Mouse (Mus musculus) MEL (cell line): Measurements from ENCODE around the gene Gadd45gip1. TPM values are rescaled to one million over a fixed set of nuclear protein-coding genes. Genes with fewer than 3 reads are reported as not detected.

ENCODE experiments used
- CHD2 ChIP-seq: IDR thresholded peaks from 2 replicates; pipeline ENCODE4 v1.6.1; 2011; ENCODE audit warnings: low read length, improper control_type of control experiment
- CTCF ChIP-seq, 3 experiments: IDR thresholded peaks in 2 of 3; conservative IDR thresholded peaks in 1 of 3; 2 replicates each; pipeline ENCODE4 v1.5.1; 2011 to 2012; ENCODE audit warnings: low read length in 3 of 3, low read depth in 2 of 3, mild to moderate bottlenecking in 2 of 3, improper control_type of control experiment in 1 of 3, inconsistent platforms in 1 of 3, mixed read lengths in 1 of 3, moderate library complexity in 1 of 3; ENCODE audit not compliant: control insufficient read depth in 1 of 3, insufficient read depth in 1 of 3, poor library complexity in 1 of 3, severe bottlenecking in 1 of 3
- ETS1 ChIP-seq: IDR thresholded peaks from 2 replicates; pipeline ENCODE4 v1.6.1; 2012; ENCODE audit warnings: low read depth, mild to moderate bottlenecking, inconsistent platforms, low read length, improper control_type of control experiment, moderate library complexity
- GATA1 ChIP-seq: IDR thresholded peaks from 2 replicates; pipeline ENCODE4 v1.6.1; 2011; ENCODE audit warnings: low read depth, low read length, improper control_type of control experiment
- KAT2A ChIP-seq: conservative IDR thresholded peaks from 2 replicates; pipeline ENCODE4 v1.6.1; 2012; ENCODE audit warnings: low read depth, low read length, improper control_type of control experiment, inconsistent platforms
- MAFK ChIP-seq: IDR thresholded peaks from 2 replicates; pipeline ENCODE4 v1.6.1; 2011; ENCODE audit warnings: low read depth, mild to moderate bottlenecking, low read length, improper control_type of control experiment, borderline replicate concordance
- MAX ChIP-seq: IDR thresholded peaks from 2 replicates; pipeline ENCODE4 v1.6.1; 2011; ENCODE audit warnings: low read length, improper control_type of control experiment
- MAZ ChIP-seq: IDR thresholded peaks from 2 replicates; pipeline ENCODE4 v1.6.1; 2012; ENCODE audit warnings: low read depth, mild to moderate bottlenecking, inconsistent platforms, low read length, improper control_type of control experiment
- MEF2A ChIP-seq: IDR thresholded peaks from 2 replicates; pipeline ENCODE4 v1.6.1; 2014; ENCODE audit warnings: low read depth, mild to moderate bottlenecking, inconsistent platforms, low read length, improper control_type of control experiment; ENCODE audit not compliant: poor library complexity, insufficient replicate concordance, severe bottlenecking; ENCODE audit errors: extremely low read depth
- MXI1 ChIP-seq: IDR thresholded peaks from 2 replicates; pipeline ENCODE4 v1.6.1; 2011; ENCODE audit warnings: mild to moderate bottlenecking, low read depth, low read length, improper control_type of control experiment
- MYB ChIP-seq: IDR thresholded peaks from 2 replicates; pipeline ENCODE4 v1.6.1; 2011; ENCODE audit warnings: mild to moderate bottlenecking, low read depth, low read length, improper control_type of control experiment
- MYC ChIP-seq: IDR thresholded peaks from 2 replicates; pipeline ENCODE4 v1.6.1; 2011; ENCODE audit warnings: low read depth, mild to moderate bottlenecking, low read length, improper control_type of control experiment, moderate library complexity
- NRF1 ChIP-seq: IDR thresholded peaks from 2 replicates; pipeline ENCODE4 v1.6.1; 2014; ENCODE audit warnings: low read depth, mild to moderate bottlenecking, inconsistent platforms, low read length, improper control_type of control experiment, moderate library complexity; ENCODE audit not compliant: poor library complexity, insufficient read depth, severe bottlenecking
- POLR2AphosphoS2 ChIP-seq: IDR thresholded peaks from 2 replicates; pipeline ENCODE4 v1.6.1; 2011; ENCODE audit warnings: low read length, improper control_type of control experiment
- RCOR1 ChIP-seq: IDR thresholded peaks from 2 replicates; pipeline ENCODE4 v1.6.1; 2012; ENCODE audit warnings: low read depth, mild to moderate bottlenecking, inconsistent platforms, low read length, improper control_type of control experiment
- SIN3A ChIP-seq: IDR thresholded peaks from 2 replicates; pipeline ENCODE4 v1.6.1; 2012; ENCODE audit warnings: low read length, improper control_type of control experiment, inconsistent platforms
- SMC3 ChIP-seq: IDR thresholded peaks from 2 replicates; pipeline ENCODE4 v1.6.1; 2011; ENCODE audit warnings: low read depth, low read length, improper control_type of control experiment
- TAL1 ChIP-seq: IDR thresholded peaks from 2 replicates; pipeline ENCODE4 v1.6.1; 2012; ENCODE audit warnings: mild to moderate bottlenecking, inconsistent platforms, low read length, moderate library complexity, mixed read lengths
- TBP ChIP-seq: IDR thresholded peaks from 2 replicates; pipeline ENCODE4 v1.8.0; 2011; ENCODE audit warnings: low read depth, low read length, improper control_type of control experiment
- TCF12 ChIP-seq: IDR thresholded peaks from 2 replicates; pipeline ENCODE4 v1.6.1; 2014; ENCODE audit warnings: low read depth, mild to moderate bottlenecking, inconsistent platforms, low read length, improper control_type of control experiment, moderate library complexity
- UBTF ChIP-seq: IDR thresholded peaks from 2 replicates; pipeline ENCODE4 v1.6.1; 2012; ENCODE audit warnings: low read depth, mild to moderate bottlenecking, inconsistent platforms, low read length, improper control_type of control experiment, moderate library complexity, borderline replicate concordance; ENCODE audit not compliant: insufficient read depth
- USF2 ChIP-seq, 2 experiments: IDR thresholded peaks; 2 replicates each; pipeline ENCODE4 v1.6.1; 2011 to 2012; ENCODE audit warnings: improper control_type of control experiment in 2 of 2, low read length in 2 of 2, borderline replicate concordance in 1 of 2, inconsistent platforms in 1 of 2, low read depth in 1 of 2, mild to moderate bottlenecking in 1 of 2; ENCODE audit not compliant: insufficient read depth in 1 of 2
- ZKSCAN1 ChIP-seq: IDR thresholded peaks from 2 replicates; pipeline ENCODE4 v1.6.1; 2012; ENCODE audit warnings: low read depth, mild to moderate bottlenecking, inconsistent platforms, low read length, improper control_type of control experiment, moderate library complexity
- ZNF384 ChIP-seq: IDR thresholded peaks from 2 replicates; pipeline ENCODE4 v1.6.1; 2012; ENCODE audit warnings: low read depth, mild to moderate bottlenecking, inconsistent platforms, low read length, improper control_type of control experiment
- polyA plus RNA-seq, 2 experiments: library from polyadenylated mRNA; stranded (reverse) in 1 of 2; unstranded in 1 of 2; fragments of >175 nt in 1 of 2; fragments of >200 nt in 1 of 2; gene quantifications; 2 replicates each; pipeline versions ENCODE4 v1.2.1 to v1.2.4; 2012; ENCODE audit warnings: low replicate concordance in 2 of 2, low read depth in 1 of 2; ENCODE audit not compliant: insufficient read length in 2 of 2, insufficient read depth in 1 of 2, missing spikeins in 1 of 2
- total RNA-seq: library from RNA; depleted of rRNA; stranded (reverse); fragments of 300-350 nt; gene quantifications from 2 replicates; pipeline ENCODE4 v1.2.3, GENCODE M21; 2012

Gene Gadd45gip1
- total and polyA plus RNA-seq, 3 experiments: 51.8 to 62.9 TPM; not detected in 1

- TF ChIP-seq MEF2A (peak; percentile 40; the same call in 1 of the 2 replicates), ZKSCAN1 (peak; percentile 30; the same call in 1 of the 2 replicates), MAFK (no peak), ZNF384 (no peak), SIN3A (peak; percentile 91), UBTF (no peak), TAL1 (no peak), POLR2AphosphoS2 (peak; percentile 99), ETS1 (peak; percentile 63; the same call in 1 of the 2 replicates), MXI1 (peak; percentile 93), MYB (no peak), MAZ (peak; percentile 65; the same call in 1 of the 2 replicates), TCF12 (peak; percentile 86), USF2 (IDR thresholded peaks at IDR 0.05; ENCODE audit: borderline replicate concordance in 1 of 2, insufficient read depth in 1 of 2, low read depth in 1 of 2, low read length in 2 of 2) (no peak), CTCF (IDR thresholded peaks at IDR 0.05 in 2 of 3, conservative IDR thresholded peaks at IDR 0.05 in 1 of 3; ENCODE audit: control insufficient read depth in 1 of 3, insufficient read depth in 1 of 3, low read depth in 2 of 3, low read length in 3 of 3, poor library complexity in 1 of 3, severe bottlenecking in 1 of 3) (no peak), KAT2A (peak; percentile 94), CHD2 (no peak; the same call in 1 of the 2 replicates), SMC3 (no peak), GATA1 (peak; percentile 86), TBP (peak; percentile 91), MYC (peak; percentile 97), MAX (peak; percentile 93), NRF1 (peak; percentile 73), RCOR1 (peak; percentile 97)
Observed at GRCm38 (mm10) chr8:84856864-84857441, 25.6 kb downstream of the Gadd45gip1 start, which contains the start of gene Farsa (continued).
